Mouse (Mus musculus): ENCODE measurements around the gene Litaf. TPM values are rescaled to one million over a fixed set of nuclear protein-coding genes. Genes with fewer than 3 reads are reported as not detected.
"Not testable (repeated sequence)": the region's sequence is repeated elsewhere in the genome, so short reads cannot be mapped to it uniquely, and the experiment has no call there.

Litaf gene
- polyA plus RNA-seq, 1 experiment = 241 TPM

GRCm38 (mm10) chr16:11030844-11031243 is 35.1 kb downstream of the Litaf start:
- TF ChIP-seq CTCF (IDR thresholded peaks at IDR 0.05; ENCODE audit: low read depth, low read length) (no peak), POLR2A (IDR thresholded peaks at IDR 0.05; ENCODE audit: borderline replicate concordance, low read depth, low read length) (no peak)

GRCm38 (mm10) chr16:11028206-11028605 is 37.8 kb downstream of the Litaf start:
- Histone ChIP-seq H3K27ac (ENCODE audit: insufficient read depth, low read depth, low read length) (no peak overlapping the region), H3K4me1 (ENCODE audit: control insufficient read depth, insufficient read depth, low read length) (0 out of 2 replicates have a peak, but pooled peaks cover 2% of the 10 kb centered on the region), H3K4me3 (ENCODE audit: insufficient read depth, low read length) (no peak overlapping the region)
- TF ChIP-seq POLR2A (IDR thresholded peaks at IDR 0.05; ENCODE audit: borderline replicate concordance, low read depth, low read length) (no peak), CTCF (IDR thresholded peaks at IDR 0.05; ENCODE audit: low read depth, low read length) (no peak)

More at GRCm38 (mm10) chr16:11030844-11031243, 35.1 kb downstream of the Litaf start:
- Histone ChIP-seq H3K27ac (ENCODE audit: insufficient read depth, low read depth, low read length) (no peak overlapping the region), H3K4me1 (ENCODE audit: control insufficient read depth, insufficient read depth, low read length) (0 out of 2 replicates have a peak, but pooled peaks cover 5% of the 10 kb centered on the region), H3K4me3 (ENCODE audit: insufficient read depth, low read length) (no peak overlapping the region)

- Histone ChIP-seq H3K4me1 (ENCODE audit: control insufficient read depth, insufficient read depth, low read length) (peaks cover 8% of the 10 kb centered on the region), H3K4me3 (ENCODE audit: insufficient read depth, low read length) (no peak overlapping the region), H3K27ac (ENCODE audit: insufficient read depth, low read depth, low read length) (no peak overlapping the region)
- no peak for TF ChIP-seq CTCF (IDR thresholded peaks at IDR 0.05; ENCODE audit: low read depth, low read length)
- TF ChIP-seq POLR2A (IDR thresholded peaks at IDR 0.05; ENCODE audit: borderline replicate concordance, low read depth, low read length) = no peak
Measured at GRCm38 (mm10) chr16:11024841-11025240, 41.1 kb downstream of the Litaf start.

GRCm38 (mm10) chr16:11023618-11024017 is 42.3 kb downstream of the Litaf start:
- Histone ChIP-seq H3K4me1 (ENCODE audit: control insufficient read depth, insufficient read depth, low read length) (peaks cover 8% of the 10 kb centered on the region), H3K4me3 (ENCODE audit: insufficient read depth, low read length) (no peak overlapping the region), H3K27ac (ENCODE audit: insufficient read depth, low read depth, low read length) (no peak overlapping the region)
- TF ChIP-seq CTCF (IDR thresholded peaks at IDR 0.05; ENCODE audit: low read depth, low read length) (no peak), POLR2A (IDR thresholded peaks at IDR 0.05; ENCODE audit: borderline replicate concordance, low read depth, low read length) (no peak)

GRCm38 (mm10) chr16:11022113-11022489 is 43.9 kb downstream of the Litaf start:
- Histone ChIP-seq H3K4me1 (ENCODE audit: control insufficient read depth, insufficient read depth, low read length) (peaks cover 20% of the 10 kb centered on the region), H3K27ac (ENCODE audit: insufficient read depth, low read depth, low read length) (no peak overlapping the region)
- TF ChIP-seq POLR2A (IDR thresholded peaks at IDR 0.05; ENCODE audit: borderline replicate concordance, low read depth, low read length) (no peak), CTCF (IDR thresholded peaks at IDR 0.05; ENCODE audit: low read depth, low read length) (no peak)

GRCm38 (mm10) chr16:11021403-11022112 is 44.4 kb downstream of the Litaf start:
- Histone ChIP-seq H3K4me1 (ENCODE audit: control insufficient read depth, insufficient read depth, low read length) (peaks cover 21% of the 10 kb centered on the region), H3K4me3 (ENCODE audit: insufficient read depth, low read length) (no peak overlapping the region), H3K27ac (ENCODE audit: insufficient read depth, low read depth, low read length) (no peak overlapping the region)
- no peak for TF ChIP-seq CTCF (IDR thresholded peaks at IDR 0.05; ENCODE audit: low read depth, low read length)
- no peak for TF ChIP-seq POLR2A (IDR thresholded peaks at IDR 0.05; ENCODE audit: borderline replicate concordance, low read depth, low read length)

More at GRCm38 (mm10) chr16:11022113-11022489, 43.9 kb downstream of the Litaf start:
- H3K4me3 ChIP-seq (ENCODE audit: insufficient read depth, low read length) = no peak overlapping the region

GRCm38 (mm10) chr16:11017807-11018595 is 48.0 kb downstream of the Litaf start:
- TF ChIP-seq POLR2A (IDR thresholded peaks at IDR 0.05; ENCODE audit: borderline replicate concordance, low read depth, low read length) = no peak
- no peak for TF ChIP-seq CTCF (IDR thresholded peaks at IDR 0.05; ENCODE audit: low read depth, low read length)
- peak overlapping the region; percentile 42 for H3K27ac ChIP-seq (ENCODE audit: insufficient read depth, low read depth, low read length)
- H3K4me3 ChIP-seq (ENCODE audit: insufficient read depth, low read length) = no peak overlapping the region
- H3K4me1 ChIP-seq (ENCODE audit: control insufficient read depth, insufficient read depth, low read length) = peaks cover 41% of the 10 kb centered on the region

GRCm38 (mm10) chr16:11016353-11016752 is 49.6 kb downstream of the Litaf start:
- H3K4me1 ChIP-seq (ENCODE audit: control insufficient read depth, insufficient read depth, low read length) = peaks cover 54% of the 10 kb centered on the region
- TF ChIP-seq CTCF (IDR thresholded peaks at IDR 0.05; ENCODE audit: low read depth, low read length) = no peak
- TF ChIP-seq POLR2A (IDR thresholded peaks at IDR 0.05; ENCODE audit: borderline replicate concordance, low read depth, low read length) = no peak
- no peak overlapping the region for H3K4me3 ChIP-seq (ENCODE audit: insufficient read depth, low read length)
- H3K27ac ChIP-seq (ENCODE audit: insufficient read depth, low read depth, low read length) = no peak overlapping the region

GRCm38 (mm10) chr16:11014407-11014806 is 51.5 kb downstream of the Litaf start:
- peaks cover 70% of the 10 kb centered on the region for H3K4me1 ChIP-seq (ENCODE audit: control insufficient read depth, insufficient read depth, low read length)

GRCm38 (mm10) chr16:11013464-11014147 is 52.4 kb downstream of the Litaf start:
- peak overlapping the region; percentile 63 for H3K27ac ChIP-seq (ENCODE audit: insufficient read depth, low read depth, low read length)
- peaks cover 78% of the 10 kb centered on the region for H3K4me1 ChIP-seq (ENCODE audit: control insufficient read depth, insufficient read depth, low read length)

More at GRCm38 (mm10) chr16:11014407-11014806, 51.5 kb downstream of the Litaf start:
- TF ChIP-seq CTCF (IDR thresholded peaks at IDR 0.05; ENCODE audit: low read depth, low read length) (no peak), POLR2A (IDR thresholded peaks at IDR 0.05; ENCODE audit: borderline replicate concordance, low read depth, low read length) (no peak)
- Histone ChIP-seq H3K27ac (ENCODE audit: insufficient read depth, low read depth, low read length) (peak overlapping the region; percentile 51), H3K4me3 (ENCODE audit: insufficient read depth, low read length) (no peak overlapping the region)

More at GRCm38 (mm10) chr16:11013464-11014147, 52.4 kb downstream of the Litaf start:
- H3K4me3 ChIP-seq (ENCODE audit: insufficient read depth, low read length) = not testable (repeated sequence)

All from bone marrow macrophage, adult 2 months (primary cell).